Mouse (Mus musculus) 416B (cell line): ENCODE results near the gene 9630041A04Rik.

Experiments used
- DNase-seq: peaks from one replicate; pipeline ENCODE4 v3.0.0; 2011; ENCODE audit warnings: low read depth

9630041A04Rik gene

GRCm38 (mm10) chr9:101918771-101919170, 57.1 kb downstream of the 9630041A04Rik start:
- DNase-seq: no peak

GRCm38 (mm10) chr9:101919324-101919723, 57.7 kb downstream of the 9630041A04Rik start:
- DNase-seq: no peak

DNA sequence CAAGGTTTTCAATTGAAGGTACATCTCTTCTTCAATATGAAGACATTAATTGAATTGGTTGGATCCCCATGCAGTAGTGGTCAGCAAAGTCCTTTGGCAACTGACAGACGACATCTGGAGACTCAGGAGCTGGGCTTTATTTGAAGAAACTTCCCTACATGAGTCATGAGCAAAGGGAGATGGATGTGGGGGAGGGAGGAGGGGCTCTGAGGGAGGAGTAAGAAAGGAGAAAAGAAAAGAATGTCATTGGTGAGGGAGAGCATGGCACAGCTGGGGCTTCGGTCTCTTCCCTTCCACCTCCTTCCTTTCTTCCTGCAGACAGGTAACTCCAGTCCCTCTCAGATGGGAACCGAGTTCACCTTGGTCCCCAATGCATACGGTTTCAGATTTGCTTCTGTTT, 61.2 kb downstream of the 9630041A04Rik start:
- DNase-seq: no peak

DNA sequence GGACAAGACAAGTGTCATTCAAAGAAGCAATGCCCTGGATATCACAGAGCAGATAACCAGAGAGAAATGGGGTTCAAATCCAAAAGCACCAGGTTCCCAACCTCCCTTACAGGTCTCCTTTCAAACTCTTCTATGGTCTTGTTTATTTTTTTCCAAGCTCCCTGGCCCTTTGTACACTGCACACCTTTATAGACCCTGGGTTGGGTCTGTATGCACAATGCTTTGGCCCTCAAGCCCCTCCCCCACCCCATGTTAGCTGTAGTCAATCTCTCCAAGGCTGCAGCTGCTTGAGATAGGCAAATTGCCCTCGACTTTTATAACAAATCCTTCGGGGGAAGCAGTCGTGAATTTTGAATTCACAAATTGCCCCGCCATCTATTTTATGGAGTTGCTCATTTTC, 63.2 kb downstream of the 9630041A04Rik start:
- no peak for DNase-seq

- no peak for DNase-seq
Measured at GRCm38 (mm10) chr9:101933946-101934573, 72.4 kb downstream of the 9630041A04Rik start.

- no peak for DNase-seq
Measured at GRCm38 (mm10) chr9:101934887-101935286, 73.2 kb downstream of the 9630041A04Rik start.

GRCm38 (mm10) chr9:101938066-101938465, 76.4 kb downstream of the 9630041A04Rik start:
- DNase-seq: no peak

GRCm38 (mm10) chr9:101939006-101939405, 77.4 kb downstream of the 9630041A04Rik start:
- no peak for DNase-seq

- no peak for DNase-seq
Measured at GRCm38 (mm10) chr9:101940182-101940581, 78.5 kb downstream of the 9630041A04Rik start.

- DNase-seq: no peak
Measured at GRCm38 (mm10) chr9:101942058-101942669, 80.5 kb downstream of the 9630041A04Rik start.

DNA sequence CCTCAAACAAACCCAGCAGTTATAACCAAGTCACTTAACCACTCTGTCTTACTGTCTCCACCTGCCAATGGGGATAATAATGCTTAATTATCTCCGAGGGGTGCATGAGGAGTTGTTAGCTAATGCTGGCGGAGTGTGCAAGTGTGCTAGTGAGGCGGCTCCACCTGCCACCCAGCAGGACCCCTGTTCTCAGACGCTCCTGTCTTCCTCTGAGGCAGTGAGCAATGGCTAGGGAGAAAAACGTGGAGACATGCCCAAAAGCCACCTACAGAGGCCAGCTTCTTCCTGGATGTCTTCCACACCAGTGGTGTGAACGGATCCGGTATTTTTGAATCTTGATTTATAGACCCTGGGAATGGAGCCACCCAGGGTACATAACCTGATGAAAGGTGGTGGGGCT, 83.7 kb downstream of the 9630041A04Rik start:
- no peak for DNase-seq

DNA sequence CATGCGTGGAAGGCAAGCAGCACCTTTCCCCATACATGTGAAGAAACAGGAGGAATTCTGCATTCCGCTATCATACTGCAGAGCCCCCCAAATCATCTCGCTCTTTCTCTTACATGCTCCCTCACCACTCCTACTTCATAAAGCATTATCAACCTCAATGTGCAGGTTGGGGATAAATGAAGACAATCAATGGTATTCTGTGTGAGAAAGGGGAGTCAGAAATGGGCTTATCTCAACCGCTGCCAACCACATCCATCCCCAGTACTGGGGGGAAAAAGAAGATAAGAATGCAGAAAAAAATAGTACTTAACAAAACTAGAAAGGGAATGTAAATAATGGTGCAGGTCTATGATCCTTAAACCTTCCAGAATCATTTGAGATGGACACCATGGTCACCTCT, 84.2 kb downstream of the 9630041A04Rik start:
- DNase-seq: no peak

DNA sequence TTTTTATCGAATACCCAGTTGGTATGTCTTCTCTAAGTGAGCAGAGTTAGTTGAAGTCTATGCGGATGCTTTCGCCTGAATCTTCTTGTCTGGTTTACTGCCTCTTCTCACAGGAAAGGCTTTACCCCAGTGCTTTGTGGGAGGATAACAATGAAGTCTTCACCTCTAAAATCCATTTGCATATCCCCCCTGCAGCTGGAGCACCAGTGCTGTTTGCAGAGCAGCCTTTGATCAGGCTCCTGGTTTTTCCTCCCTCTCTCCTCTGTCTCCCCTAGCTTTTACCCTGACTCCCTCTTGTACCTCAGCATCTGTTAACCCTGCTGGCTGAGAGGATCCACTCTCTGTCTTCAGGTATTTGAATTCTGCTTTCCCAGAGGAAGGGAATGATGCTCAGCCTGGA, 88.5 kb downstream of the 9630041A04Rik start:
- DNase-seq: no peak

DNA sequence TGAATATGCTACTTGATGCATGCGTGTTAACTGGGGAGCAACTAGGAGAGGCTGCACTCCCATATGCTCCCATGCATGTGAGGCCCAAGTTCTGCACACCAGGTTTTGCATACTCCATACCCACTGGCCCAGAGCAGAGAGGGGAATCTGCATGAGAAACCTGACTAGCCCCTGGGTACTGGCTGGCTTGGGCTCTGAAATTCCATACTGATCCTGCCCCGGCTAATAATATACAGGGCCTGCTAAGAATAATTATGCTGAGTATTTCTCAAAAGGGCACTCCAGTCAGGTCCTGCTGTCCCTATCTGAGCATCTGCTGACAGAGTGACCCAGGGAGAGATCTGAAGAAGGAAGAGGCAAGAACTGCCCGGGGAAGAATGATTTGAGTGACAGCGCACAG, 92.9 kb downstream of the 9630041A04Rik start:
- DNase-seq: no peak

DNA sequence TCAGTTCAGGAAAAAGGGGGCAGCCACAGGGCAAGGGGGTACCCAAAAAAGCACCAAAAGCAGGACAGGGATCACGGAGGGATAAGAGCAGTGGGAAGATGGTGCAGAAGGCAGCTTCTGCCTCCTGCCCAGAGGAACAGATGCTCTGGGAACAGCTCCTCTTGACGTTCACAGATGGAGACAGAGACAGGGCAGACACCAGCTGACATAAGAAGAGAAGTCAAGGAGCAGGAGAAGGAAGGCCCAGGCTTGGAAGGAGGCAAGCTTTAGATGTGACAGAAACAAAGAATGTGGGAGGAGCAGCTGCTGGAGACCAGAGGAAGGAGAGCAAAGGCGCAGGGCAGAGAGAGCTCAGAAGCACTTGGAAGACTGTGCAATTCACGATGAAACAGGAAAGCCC, 94.6 kb downstream of the 9630041A04Rik start:
- no peak for DNase-seq

GRCm38 (mm10) chr9:101971806-101972205, 110.2 kb downstream of the 9630041A04Rik start:
- peak; percentile 63 for DNase-seq

- peak; percentile 88 for DNase-seq
Measured at GRCm38 (mm10) chr9:101972314-101972713, 110.7 kb downstream of the 9630041A04Rik start.

DNA sequence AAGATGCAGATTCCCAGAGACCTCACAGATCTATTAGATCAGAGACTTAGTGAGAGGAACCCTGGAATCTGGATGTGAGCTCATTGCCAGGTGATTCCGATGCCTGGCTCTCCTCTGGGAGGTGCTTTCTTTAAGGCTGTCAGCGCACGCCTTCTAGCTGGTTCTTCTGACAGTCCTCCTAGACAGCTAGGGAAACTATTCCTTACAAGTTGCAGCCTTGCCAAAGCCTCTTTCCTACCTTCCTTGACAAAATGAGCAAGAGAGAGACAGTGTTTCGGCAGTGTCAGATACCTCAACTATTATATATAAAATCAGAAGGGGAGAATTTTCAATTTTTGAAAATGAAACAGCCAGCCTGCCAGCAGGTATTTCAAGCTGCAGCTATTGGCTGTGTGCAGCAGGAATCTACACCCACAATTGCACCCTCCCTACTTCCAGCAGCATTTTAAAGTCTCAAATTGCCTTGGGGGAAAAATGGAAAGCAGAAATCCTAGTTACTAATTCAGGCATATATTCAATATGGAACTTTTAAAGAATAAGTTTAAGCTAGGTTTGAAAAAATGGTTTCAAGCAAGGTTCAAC, 115.3 kb downstream of the 9630041A04Rik start:
- DNase-seq: no peak

- no peak for DNase-seq
Measured at GRCm38 (mm10) chr9:101981161-101981560, 119.5 kb downstream of the 9630041A04Rik start.

GRCm38 (mm10) chr9:101982378-101982777, 120.7 kb downstream of the 9630041A04Rik start:
- no peak for DNase-seq

DNA sequence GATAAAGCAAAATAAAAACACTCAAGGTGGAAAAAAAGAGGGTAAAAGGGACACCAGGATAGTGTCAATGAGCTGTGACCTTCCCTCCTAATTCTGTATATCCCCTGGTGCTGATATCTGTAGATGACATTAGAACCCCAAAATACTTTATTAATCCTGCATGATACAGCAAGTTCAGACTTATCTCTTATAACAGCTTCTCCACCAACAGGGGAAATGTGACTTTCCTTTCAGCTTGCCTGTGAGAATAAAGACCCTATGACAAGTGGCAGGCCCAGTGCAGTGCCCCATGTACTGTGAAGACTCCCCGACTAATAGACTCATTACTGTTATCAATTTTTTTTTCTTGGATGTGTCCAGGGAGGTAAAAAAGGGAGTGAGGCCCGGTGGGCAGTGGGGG, 125.3 kb downstream of the 9630041A04Rik start:
- DNase-seq: no peak

DNA sequence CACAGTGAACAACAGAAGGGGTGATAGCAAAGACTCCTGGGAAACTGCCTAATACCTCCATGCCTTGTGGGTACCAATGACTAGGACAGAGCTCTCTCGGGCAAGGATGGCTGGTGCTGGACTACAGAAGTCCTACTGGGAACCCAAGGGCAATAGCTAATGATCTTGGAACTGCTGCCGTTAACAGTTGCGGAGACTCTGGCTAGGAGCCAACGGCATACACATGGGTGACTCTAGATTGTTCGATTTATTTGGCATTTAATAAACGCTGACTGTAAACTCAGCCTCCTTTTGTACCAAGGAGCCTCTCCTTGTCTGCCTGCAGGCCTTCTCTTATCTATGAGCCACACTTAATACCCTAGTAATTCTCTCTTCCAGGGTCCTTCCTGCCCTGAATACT, 128.4 kb downstream of the 9630041A04Rik start:
- no peak for DNase-seq

DNA sequence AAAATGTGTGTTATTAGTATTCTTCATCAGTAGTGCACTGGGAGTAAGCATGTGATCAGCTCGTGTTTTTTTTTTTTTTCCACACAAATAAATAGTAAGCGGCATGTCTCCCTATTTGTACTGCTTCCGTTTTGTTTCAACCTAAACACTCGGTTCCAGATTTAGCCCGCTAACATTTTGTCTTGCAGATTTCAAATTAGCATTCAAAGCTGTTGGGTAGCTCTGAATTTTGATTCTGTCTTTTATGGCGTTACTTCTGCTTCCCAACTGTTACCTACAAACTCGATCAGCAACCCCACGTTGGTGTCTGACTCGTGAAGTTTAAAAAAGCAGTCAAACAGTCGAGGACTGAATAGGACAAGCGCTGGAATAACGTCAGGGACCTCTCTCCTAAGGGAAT, 129.2 kb downstream of the 9630041A04Rik start:
- DNase-seq: no peak
